Mouse (Mus musculus): ENCODE results near the gene Fstl3. TPM values are rescaled to one million over a fixed set of nuclear protein-coding genes. Genes with fewer than 3 reads are reported as not detected.
A peak's percentile ranks its signal among the peaks of the same experiment; 100 is the strongest.

Gene Fstl3
- polyA plus RNA-seq, 1 experiment from 2014 or later = 19.9 TPM

- H3K4me1 ChIP-seq (ENCODE audit: control insufficient read depth in 2 of 2, insufficient read depth in 2 of 2, low read length in 2 of 2) = peaks cover 22 to 24% of the 10 kb centered on the region in 2 experiments
- H3K4me3 ChIP-seq (ENCODE audit: control insufficient read depth in 1 of 2, insufficient read depth in 1 of 2, low read depth in 1 of 2, low read length in 2 of 2) = peak overlapping the region; percentile 0 to 10; a peak in 2 of 4 replicates
- peak overlapping the region; percentile 46 to 75 for H3K27ac ChIP-seq (replicated peaks in 1 of 2; ENCODE audit: control insufficient read depth in 1 of 2, insufficient read depth in 1 of 2, low read depth in 2 of 2, low read length in 2 of 2)
- H3K4me2 ChIP-seq (ENCODE audit: low read length) = peak overlapping the region; percentile 47
- WGBS = 72% methylated on average over 10 of the region's 10 CpGs
- peak; percentile 8; the same call in 1 of the 2 replicates for ATAC-seq (ENCODE audit: insufficient number of reproducible peaks, insufficient read depth, low FRiP score, low read depth)
- no peaks in the 10 kb centered on the region for H3K9me3 ChIP-seq (ENCODE audit: control insufficient read depth, low read length)
- H3K27me3 ChIP-seq (ENCODE audit: control insufficient read depth, insufficient read depth, low read length) = no peaks in the 10 kb centered on the region
- peak overlapping the region; percentile 60; the same call in 1 of the 2 replicates for H3K9ac ChIP-seq (ENCODE audit: low read length)
- H3K36me3 ChIP-seq (ENCODE audit: control insufficient read depth, insufficient read depth, low read length) = peaks cover 24% of the 10 kb centered on the region
These were observed 29.9 kb downstream of the Fstl3 start for GRCm38 (mm10) chr10:79806972-79807371.

- 67% methylated on average over 11 of the region's 11 CpGs for WGBS
- ATAC-seq (ENCODE audit: insufficient number of reproducible peaks, insufficient read depth, low FRiP score, low read depth) = 0 out of 2 replicates have a peak, but pooled peaks have one; percentile 8
- Histone ChIP-seq H3K4me3 (ENCODE audit: control insufficient read depth in 1 of 2, insufficient read depth in 1 of 2, low read depth in 1 of 2, low read length in 2 of 2) (peak overlapping the region in 1 of 2 experiments; percentile 20; a peak in 2 of 4 replicates), H3K9ac (ENCODE audit: low read length) (0 out of 2 replicates have a peak overlapping the region, but pooled peaks have one; percentile 2), H3K9me3 (ENCODE audit: control insufficient read depth, low read length) (no peaks in the 10 kb centered on the region), H3K27me3 (ENCODE audit: control insufficient read depth, insufficient read depth, low read length) (no peaks in the 10 kb centered on the region), H3K36me3 (ENCODE audit: control insufficient read depth, insufficient read depth, low read length) (peaks cover 30% of the 10 kb centered on the region), H3K4me1 (ENCODE audit: control insufficient read depth in 2 of 2, insufficient read depth in 2 of 2, low read length in 2 of 2) (peaks cover 14 to 15% of the 10 kb centered on the region in 2 experiments), H3K27ac (replicated peaks in 1 of 2; ENCODE audit: control insufficient read depth in 1 of 2, insufficient read depth in 1 of 2, low read depth in 2 of 2, low read length in 2 of 2) (peak overlapping the region; percentile 69 to 75), H3K4me2 (ENCODE audit: low read length) (peak overlapping the region; percentile 47)
These were observed 30.8 kb downstream of the Fstl3 start for GRCm38 (mm10) chr10:79807826-79808225.

- H3K4me3 ChIP-seq (ENCODE audit: control insufficient read depth in 1 of 2, insufficient read depth in 1 of 2, low read depth in 1 of 2, low read length in 2 of 2) = no peak overlapping the region; a peak in 1 of 4 replicates
- 64% methylated on average over 11 of the region's 11 CpGs for WGBS
These were observed 31.7 kb downstream of the Fstl3 start for GRCm38 (mm10) chr10:79808728-79809127.

GRCm38 (mm10) chr10:79811736-79812637 lies 34.9 kb downstream of the Fstl3 start:
- no peak overlapping the region for H3K9ac ChIP-seq (ENCODE audit: low read length)

More at GRCm38 (mm10) chr10:79808728-79809127, 31.7 kb downstream of the Fstl3 start:
- H3K9me3 ChIP-seq (ENCODE audit: control insufficient read depth, low read length) = no peaks in the 10 kb centered on the region
- H3K9ac ChIP-seq (ENCODE audit: low read length) = no peak overlapping the region; the same call in 1 of the 2 replicates
- no peak for ATAC-seq (ENCODE audit: insufficient number of reproducible peaks, insufficient read depth, low FRiP score, low read depth)
- H3K4me1 ChIP-seq (ENCODE audit: control insufficient read depth in 2 of 2, insufficient read depth in 2 of 2, low read length in 2 of 2) = peaks cover 6 to 7% of the 10 kb centered on the region in 2 experiments; a peak in 3 of 4 replicates
- H3K36me3 ChIP-seq (ENCODE audit: control insufficient read depth, insufficient read depth, low read length) = peaks cover 32% of the 10 kb centered on the region
- peak overlapping the region; percentile 28 for H3K4me2 ChIP-seq (ENCODE audit: low read length)
- peak overlapping the region; percentile 69 to 75; a peak in 2 of 4 replicates for H3K27ac ChIP-seq (replicated peaks in 1 of 2; ENCODE audit: control insufficient read depth in 1 of 2, insufficient read depth in 1 of 2, low read depth in 2 of 2, low read length in 2 of 2)
- no peaks in the 10 kb centered on the region for H3K27me3 ChIP-seq (ENCODE audit: control insufficient read depth, insufficient read depth, low read length)

GRCm38 (mm10) chr10:79814271-79814842 lies 37.3 kb downstream of the Fstl3 start:
- ATAC-seq (ENCODE audit: insufficient number of reproducible peaks, insufficient read depth, low FRiP score, low read depth) = no peak
- WGBS = 77% methylated on average over 5 of the region's 5 CpGs
- Histone ChIP-seq H3K9ac (ENCODE audit: low read length) (no peak overlapping the region), H3K27me3 (ENCODE audit: control insufficient read depth, insufficient read depth, low read length) (no peaks in the 10 kb centered on the region), H3K9me3 (ENCODE audit: control insufficient read depth, low read length) (no peaks in the 10 kb centered on the region), H3K4me2 (ENCODE audit: low read length) (no peak overlapping the region), H3K4me3 (ENCODE audit: control insufficient read depth in 1 of 2, insufficient read depth in 1 of 2, low read depth in 1 of 2, low read length in 2 of 2) (no peak overlapping the region), H3K4me1 (ENCODE audit: control insufficient read depth in 2 of 2, insufficient read depth in 2 of 2, low read length in 2 of 2) (no peaks in the 10 kb centered on the region), H3K27ac (replicated peaks in 1 of 2; ENCODE audit: control insufficient read depth in 1 of 2, insufficient read depth in 1 of 2, low read depth in 2 of 2, low read length in 2 of 2) (no peak overlapping the region), H3K36me3 (ENCODE audit: control insufficient read depth, insufficient read depth, low read length) (peaks cover 45% of the 10 kb centered on the region)

More at GRCm38 (mm10) chr10:79811736-79812637, 34.9 kb downstream of the Fstl3 start:
- Histone ChIP-seq H3K27ac (replicated peaks in 1 of 2; ENCODE audit: control insufficient read depth in 1 of 2, insufficient read depth in 1 of 2, low read depth in 2 of 2, low read length in 2 of 2) (no peak overlapping the region), H3K4me3 (ENCODE audit: control insufficient read depth in 1 of 2, insufficient read depth in 1 of 2, low read depth in 1 of 2, low read length in 2 of 2) (no peak overlapping the region), H3K36me3 (ENCODE audit: control insufficient read depth, insufficient read depth, low read length) (peaks cover 50% of the 10 kb centered on the region), H3K4me2 (ENCODE audit: low read length) (no peak overlapping the region), H3K4me1 (ENCODE audit: control insufficient read depth in 2 of 2, insufficient read depth in 2 of 2, low read length in 2 of 2) (no peaks in the 10 kb centered on the region), H3K9me3 (ENCODE audit: control insufficient read depth, low read length) (no peaks in the 10 kb centered on the region), H3K27me3 (ENCODE audit: control insufficient read depth, insufficient read depth, low read length) (no peaks in the 10 kb centered on the region)
- no peak; the same call in 1 of the 2 replicates for ATAC-seq (ENCODE audit: insufficient number of reproducible peaks, insufficient read depth, low FRiP score, low read depth)
- WGBS = 22% methylated on average over 15 of the region's 15 CpGs

- ATAC-seq (ENCODE audit: insufficient number of reproducible peaks, insufficient read depth, low FRiP score, low read depth) = no peak
- Histone ChIP-seq H3K9me3 (ENCODE audit: control insufficient read depth, low read length) (no peaks in the 10 kb centered on the region), H3K4me2 (ENCODE audit: low read length) (no peak overlapping the region), H3K9ac (ENCODE audit: low read length) (no peak overlapping the region), H3K4me3 (ENCODE audit: control insufficient read depth in 1 of 2, insufficient read depth in 1 of 2, low read depth in 1 of 2, low read length in 2 of 2) (no peak overlapping the region), H3K27me3 (ENCODE audit: control insufficient read depth, insufficient read depth, low read length) (no peaks in the 10 kb centered on the region), H3K27ac (replicated peaks in 1 of 2; ENCODE audit: control insufficient read depth in 1 of 2, insufficient read depth in 1 of 2, low read depth in 2 of 2, low read length in 2 of 2) (no peak overlapping the region), H3K4me1 (ENCODE audit: control insufficient read depth in 2 of 2, insufficient read depth in 2 of 2, low read length in 2 of 2) (no peaks in the 10 kb centered on the region), H3K36me3 (ENCODE audit: control insufficient read depth, insufficient read depth, low read length) (peaks cover 48% of the 10 kb centered on the region)
- WGBS = 82% methylated on average over 12 of the region's 12 CpGs
These were observed 38.8 kb downstream of the Fstl3 start for GRCm38 (mm10) chr10:79815671-79816494.

- Histone ChIP-seq H3K9ac (ENCODE audit: low read length) (no peak overlapping the region), H3K9me3 (ENCODE audit: control insufficient read depth, low read length) (no peaks in the 10 kb centered on the region), H3K27me3 (ENCODE audit: control insufficient read depth, insufficient read depth, low read length) (no peaks in the 10 kb centered on the region), H3K36me3 (ENCODE audit: control insufficient read depth, insufficient read depth, low read length) (peaks cover 43% of the 10 kb centered on the region), H3K4me2 (ENCODE audit: low read length) (no peak overlapping the region), H3K4me1 (ENCODE audit: control insufficient read depth in 2 of 2, insufficient read depth in 2 of 2, low read length in 2 of 2) (no peaks in the 10 kb centered on the region), H3K27ac (replicated peaks in 1 of 2; ENCODE audit: control insufficient read depth in 1 of 2, insufficient read depth in 1 of 2, low read depth in 2 of 2, low read length in 2 of 2) (no peak overlapping the region), H3K4me3 (ENCODE audit: control insufficient read depth in 1 of 2, insufficient read depth in 1 of 2, low read depth in 1 of 2, low read length in 2 of 2) (no peak overlapping the region)
- no peak for ATAC-seq (ENCODE audit: insufficient number of reproducible peaks, insufficient read depth, low FRiP score, low read depth)
- WGBS = 76% methylated on average over 2 of the region's 2 CpGs
These were observed 40.0 kb downstream of the Fstl3 start for GRCm38 (mm10) chr10:79817111-79817510.

All from heart, embryonic 14.5 days (tissue).